Mouse (Mus musculus) ES-E14 (cell line): Measurements from ENCODE around the gene Spata7. TPM values are rescaled to one million over a fixed set of nuclear protein-coding genes. Genes with fewer than 3 reads are reported as not detected.

Experiments
- DNase-seq: peaks from one replicate; pipeline ENCODE4 v3.0.0-alpha.2; 2013; ENCODE audit warnings: low read depth, low spot score
- H3K27ac ChIP-seq: 2 replicates; pipeline ENCODE4 v1.5.1; 2012; ENCODE audit warnings: low read depth, mild to moderate bottlenecking, low read length, moderate library complexity, mixed read lengths; ENCODE audit not compliant: poor library complexity, insufficient read depth, severe bottlenecking
- H3K36me3 ChIP-seq: 2 replicates; pipeline ENCODE4 v1.6.1; 2012; ENCODE audit warnings: mild to moderate bottlenecking, low read length, moderate library complexity, mixed read lengths; ENCODE audit not compliant: control insufficient read depth, poor library complexity, insufficient read depth, severe bottlenecking
- H3K4me1 ChIP-seq, 2 experiments: fragments of 150-350 bp in 1 of 2; sonication (generic) in 1 of 2; 2 replicates each; pipeline ENCODE4 v1.6.1; 2012; ENCODE audit warnings: low read length in 2 of 2, mild to moderate bottlenecking in 1 of 2, mixed read lengths in 1 of 2; ENCODE audit not compliant: control insufficient read depth in 2 of 2, insufficient read depth in 2 of 2, poor library complexity in 1 of 2
- H3K4me3 ChIP-seq, 2 experiments: fragments of 150-350 bp in 1 of 2; sonication (generic) in 1 of 2; 2 replicates each; pipeline ENCODE4 v1.5.1; 2012; ENCODE audit warnings: low read length in 2 of 2, low read depth in 1 of 2, mild to moderate bottlenecking in 1 of 2, mixed read lengths in 1 of 2; ENCODE audit not compliant: insufficient read depth in 1 of 2, poor library complexity in 1 of 2, severe bottlenecking in 1 of 2
- H3K9ac ChIP-seq: 2 replicates; pipeline ENCODE4 v1.6.1; 2012; ENCODE audit warnings: low read depth, mild to moderate bottlenecking, low read length, mixed read lengths; ENCODE audit not compliant: poor library complexity, insufficient read depth, severe bottlenecking
- H3K9me3 ChIP-seq: fragments of 150-350 bp; sonication (generic); 2 replicates; pipeline ENCODE4 v1.6.1; 2012; ENCODE audit warnings: low read depth, mild to moderate bottlenecking, low read length; ENCODE audit not compliant: control insufficient read depth, insufficient read depth
- CHD2 ChIP-seq: IDR thresholded peaks from 2 replicates; pipeline ENCODE4 v1.6.1; 2014; ENCODE audit warnings: mild to moderate bottlenecking, low read depth, low read length, inconsistent platforms
- HCFC1 ChIP-seq: IDR thresholded peaks from 2 replicates; pipeline ENCODE4 v1.6.1; 2012; ENCODE audit warnings: low read length, inconsistent platforms, borderline replicate concordance; ENCODE audit not compliant: insufficient read depth
- MAFK ChIP-seq: IDR thresholded peaks from 2 replicates; pipeline ENCODE4 v1.6.1; 2014; ENCODE audit warnings: mild to moderate bottlenecking, low read depth, low read length, inconsistent platforms; ENCODE audit not compliant: insufficient read depth
- ZC3H11A ChIP-seq: IDR thresholded peaks from 2 replicates; pipeline ENCODE4 v1.6.1; 2012; ENCODE audit warnings: low read depth, mild to moderate bottlenecking, inconsistent platforms, low read length, borderline replicate concordance
- ZNF384 ChIP-seq: IDR thresholded peaks from 2 replicates; pipeline ENCODE4 v1.6.1; 2012; ENCODE audit warnings: low read depth, low read length, inconsistent platforms
- in situ Hi-C, 2 experiments: fragments of 600-800 bp; cut with MboI; formaldehyde crosslinking; loops; one replicate each; pipeline ENCODE4 v1.15.1; 2025; ENCODE audit warnings: low sequenced_read_pairs in 2 of 2, inconsistent platforms in 1 of 2; ENCODE audit not compliant: unreplicated experiment in 2 of 2
- total RNA-seq: library from RNA; depleted of rRNA; stranded (reverse); fragments of 300-350 nt; gene quantifications from 2 replicates; pipeline ENCODE4 v1.2.3, GENCODE M21; 2012; rRNA removed

The Spata7 gene
- 11.2 and 12.9 TPM in 2 replicates for total RNA-seq

DNA sequence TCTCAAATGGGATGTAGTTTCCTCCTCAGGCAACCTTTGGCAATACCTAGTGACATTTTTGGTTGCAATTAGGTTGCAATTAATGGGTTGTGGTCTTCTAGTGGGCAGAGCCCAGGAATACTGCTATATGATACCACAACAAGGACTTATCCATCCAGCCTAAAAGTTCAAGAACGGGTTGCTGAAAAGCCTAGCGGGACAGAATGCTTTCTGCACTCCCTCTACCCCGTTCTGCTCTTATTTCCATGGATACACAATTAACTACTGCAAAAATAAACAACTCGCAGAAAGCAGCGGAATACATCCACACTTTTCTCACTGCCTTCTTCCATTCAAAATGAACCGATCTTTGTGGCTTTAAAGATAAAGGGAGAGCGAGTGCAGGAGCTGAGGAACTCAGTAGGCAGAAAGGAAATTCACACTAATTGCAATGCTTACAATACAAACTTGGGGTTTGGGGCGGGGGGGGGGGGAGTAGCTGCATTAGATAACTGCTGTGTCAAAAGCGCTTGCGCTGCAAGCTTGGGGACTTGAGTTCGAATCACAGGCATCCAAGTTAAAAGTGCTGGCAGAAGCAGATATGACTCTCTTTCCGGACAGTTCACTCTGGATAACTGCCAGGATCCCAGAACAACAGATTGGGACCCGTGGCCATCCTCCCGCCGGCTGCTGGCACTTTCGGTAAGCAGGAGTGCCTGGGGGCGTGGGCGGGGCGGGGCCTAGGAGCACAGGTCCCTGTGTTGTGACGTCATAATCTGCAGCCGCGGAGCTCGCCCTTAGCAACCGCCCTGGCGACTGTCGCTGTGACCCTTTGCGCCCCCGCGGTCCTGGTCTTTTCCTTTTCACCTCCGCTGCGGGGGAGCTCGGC is at the start of gene Spata7:
Spata7 (plus strand) TSS at position 766 of the 868 bp plus-strand sequence.
- TF ChIP-seq ZC3H11A (no peak), HCFC1 (peak; percentile 48; the same call in 1 of the 2 replicates), ZNF384 (no peak)
- Histone ChIP-seq H3K4me1 (no peaks in the 10 kb centered on the region; a peak in 1 of 4 replicates), H3K27ac (no peak within 1 kb of the TSS), H3K36me3 (peaks cover 3% of the 10 kb centered on the region; the same call in 1 of the 2 replicates), H3K4me3 (peak within 1 kb of the TSS; percentile 87 to 95), H3K9ac (peak within 1 kb of the TSS; percentile 86), H3K9me3 (no peaks in the 10 kb centered on the region)
- peak; percentile 94 for DNase-seq
- in situ Hi-C loops = no loop called here

DNA sequence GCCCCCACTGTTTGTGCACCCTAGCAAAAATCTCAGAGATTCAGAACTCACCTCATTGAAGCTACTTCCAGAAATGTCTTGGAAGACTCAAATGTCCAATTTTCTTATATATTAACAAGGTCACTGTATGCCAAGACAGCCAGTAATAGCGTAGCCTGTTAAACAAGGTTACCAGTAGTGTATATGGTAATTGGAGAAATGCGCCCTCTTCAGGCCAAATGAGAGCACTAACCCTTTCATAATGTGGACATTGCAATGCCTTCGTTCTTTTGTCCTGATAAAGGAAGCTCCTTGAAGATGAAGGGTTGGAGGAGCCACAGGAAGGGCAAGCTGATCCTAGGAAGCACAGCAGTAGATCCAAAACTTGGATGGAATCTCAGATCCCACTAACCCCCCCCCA is 42.7 kb upstream of the Spata7 start:
- Histone ChIP-seq H3K27ac (no peak overlapping the region), H3K9ac (no peak overlapping the region), H3K4me1 (no peaks in the 10 kb centered on the region), H3K9me3 (no peaks in the 10 kb centered on the region), H3K36me3 (no peaks in the 10 kb centered on the region), H3K4me3 (no peak overlapping the region)
- DNase-seq = no peak
- TF ChIP-seq ZC3H11A (no peak), HCFC1 (no peak), ZNF384 (no peak)
- in situ Hi-C loops = no loop called here

DNA sequence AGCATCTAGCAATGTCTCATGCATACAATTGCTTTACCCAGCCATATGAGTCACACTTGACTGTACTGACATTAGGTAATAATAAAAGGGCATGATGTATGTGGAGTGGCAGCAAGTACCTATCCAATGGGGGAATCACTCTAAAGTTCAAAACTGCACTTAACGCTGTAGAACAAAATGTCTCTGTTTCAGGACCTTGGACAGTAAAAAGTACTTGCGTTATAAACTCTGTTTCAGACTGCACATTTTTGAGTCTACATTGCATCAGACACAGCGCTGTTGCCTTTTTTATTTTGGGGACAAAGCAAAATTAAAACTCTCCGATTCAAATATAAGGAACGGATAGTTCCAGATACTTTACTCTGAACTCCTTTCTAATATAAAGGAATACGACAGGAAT is 39.4 kb upstream of the Spata7 start:
- H3K4me3 ChIP-seq = no peak overlapping the region
- no peaks in the 10 kb centered on the region for H3K4me1 ChIP-seq
- no peak overlapping the region for H3K9ac ChIP-seq
- no peak overlapping the region for H3K27ac ChIP-seq
- no peak for TF ChIP-seq ZNF384
- TF ChIP-seq CHD2 = no peak
- TF ChIP-seq MAFK = no peak
- no peak for TF ChIP-seq ZC3H11A
- no peak for TF ChIP-seq HCFC1
- peaks cover 2% of the 10 kb centered on the region; the same call in 1 of the 2 replicates for H3K9me3 ChIP-seq
- no peaks in the 10 kb centered on the region for H3K36me3 ChIP-seq
- no peak for DNase-seq
- in situ Hi-C loops = no loop called here

DNA sequence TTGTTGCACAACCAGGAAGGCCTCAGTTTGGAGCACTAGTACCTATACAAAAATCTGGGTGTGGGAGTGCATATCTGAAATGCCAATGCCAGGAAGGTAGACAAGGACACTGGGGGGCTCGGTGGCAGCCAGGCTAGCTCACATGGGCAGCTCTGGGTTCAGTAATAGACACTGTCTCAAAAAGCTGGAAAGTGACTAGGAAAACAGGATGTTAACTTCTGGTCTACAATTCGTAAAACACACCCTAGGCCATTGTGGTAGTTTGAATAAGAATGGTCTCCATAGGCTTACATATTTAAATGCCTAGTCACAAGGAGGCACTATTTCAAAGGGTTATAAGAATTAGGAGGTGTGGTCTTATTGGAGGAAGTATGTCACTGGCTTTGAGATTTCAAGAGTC is 36.9 kb upstream of the Spata7 start:
- H3K27ac ChIP-seq = no peak overlapping the region
- peaks cover 2% of the 10 kb centered on the region; the same call in 1 of the 2 replicates for H3K9me3 ChIP-seq
- H3K4me1 ChIP-seq = no peaks in the 10 kb centered on the region
- H3K36me3 ChIP-seq = no peaks in the 10 kb centered on the region
- no peak overlapping the region for H3K4me3 ChIP-seq
- in situ Hi-C loops = no loop called here
- H3K9ac ChIP-seq = no peak overlapping the region
- TF ChIP-seq ZNF384 (no peak), CHD2 (no peak), MAFK (0 out of 2 replicates have a peak, but pooled peaks have one; percentile 23), HCFC1 (no peak), ZC3H11A (no peak)
- no peak for DNase-seq
